Mouse (Mus musculus): ENCODE measurements around the gene Mafk.

GRCm38 (mm10) chr5:139793338-139794089 lies 2.2 kb downstream of the Mafk start:
- TF ChIP-seq POLR2A (IDR thresholded peaks at IDR 0.05; ENCODE audit: control insufficient read depth, low read depth, low read length) (no peak), CTCF (IDR thresholded peaks at IDR 0.05; ENCODE audit: control insufficient read depth, insufficient read depth, insufficient replicate concordance, low read depth, low read length) (no peak)

Measured in testis, adult 2 months (tissue).